Mouse (Mus musculus): ENCODE measurements around the gene Cabin1.
A peak's percentile ranks its signal among the peaks of the same experiment; 100 is the strongest.

- TF ChIP-seq POLR2A (IDR thresholded peaks at IDR 0.05; ENCODE audit: borderline replicate concordance, low read depth, low read length) (no peak), CTCF (IDR thresholded peaks at IDR 0.05; ENCODE audit: low read depth, low read length) (peak; percentile 95)
Observed at GRCm38 (mm10) chr10:75635693-75636055, 128.5 kb downstream of the Cabin1 start.
